Mouse (Mus musculus): ENCODE results near the gene Cenpb.

DNA sequence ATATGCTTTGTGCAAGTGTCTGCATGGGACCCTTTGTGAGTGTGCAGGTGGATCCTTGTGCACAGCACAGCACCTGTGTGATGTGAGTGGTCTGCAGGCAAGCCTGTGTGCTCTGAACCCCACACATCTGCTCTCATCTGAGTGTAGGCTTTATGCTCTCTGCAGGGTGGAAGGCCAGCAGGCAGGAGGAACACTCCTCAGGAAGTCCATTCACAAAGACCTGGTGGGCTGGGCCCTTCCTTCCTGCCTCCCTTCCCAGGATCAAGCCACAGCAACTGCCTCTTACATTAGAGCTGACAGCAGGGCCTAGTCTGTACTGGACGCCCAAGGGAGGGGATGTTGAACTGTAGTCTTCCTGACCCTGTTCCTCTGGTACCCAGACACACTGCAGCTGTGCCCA, 45.5 kb downstream of the Cenpb start:
- no peak for TF ChIP-seq CTCF (IDR thresholded peaks at IDR 0.05)
- peak; percentile 98 for TF ChIP-seq EP300 (IDR thresholded peaks at IDR 0.05; ENCODE audit: insufficient read depth, low read depth, low read length)
